Mouse (Mus musculus): ENCODE data around the gene Pigk. TPM values are rescaled to one million over a fixed set of nuclear protein-coding genes. Genes with fewer than 3 reads are reported as not detected.

Gene Pigk
- polyA plus RNA-seq, 1 experiment from 2014 or later, result 47.2 TPM

GRCm38 (mm10) chr3:152950299-152950698 is 236.4 kb downstream of the Pigk start:
- no peak overlapping the region for H3K27ac ChIP-seq (replicated peaks)
- no peaks in the 10 kb centered on the region for H3K36me3 ChIP-seq
- 0 out of 2 replicates have a peak, but pooled peaks cover 2% of the 10 kb centered on the region for H3K4me1 ChIP-seq
- H3K4me3 ChIP-seq (replicated peaks), result no peak overlapping the region
- no peak overlapping the region for H3K4me2 ChIP-seq
- no peak overlapping the region for H3K9ac ChIP-seq (replicated peaks)
- no peak for ATAC-seq (ENCODE audit: low FRiP score)
- H3K27me3 ChIP-seq (replicated peaks), result no peaks in the 10 kb centered on the region
- WGBS, result 96% methylated on average over 5 of the region's 5 CpGs
- H3K9me3 ChIP-seq (replicated peaks), result no peaks in the 10 kb centered on the region

DNA sequence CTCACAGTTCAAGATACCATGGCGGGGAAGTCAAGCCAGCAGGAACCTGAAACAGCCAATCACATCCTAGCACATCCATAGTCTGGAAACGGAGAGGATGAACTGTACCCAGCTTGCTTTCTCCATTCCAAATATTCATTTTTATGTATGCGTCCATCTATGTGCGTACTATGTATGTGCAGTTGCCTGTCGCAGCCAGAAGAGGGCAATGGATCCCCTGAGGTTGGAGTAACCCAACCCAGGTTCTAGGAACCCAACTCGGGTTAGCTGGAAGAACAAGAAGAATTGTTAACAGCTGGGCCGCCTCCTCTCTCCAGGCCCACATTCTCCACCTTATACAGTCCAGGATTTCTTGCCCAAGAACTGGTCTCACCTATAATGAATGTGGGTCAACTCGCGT is 237.0 kb downstream of the Pigk start:
- H3K4me3 ChIP-seq (replicated peaks), result no peak overlapping the region
- H3K4me1 ChIP-seq, result peaks cover 2% of the 10 kb centered on the region; the same call in 1 of the 2 replicates
- WGBS, result 94% methylated on average over 9 of the region's 9 CpGs
- ATAC-seq (ENCODE audit: low FRiP score), result no peak
- H3K27ac ChIP-seq (replicated peaks), result no peak overlapping the region
- H3K36me3 ChIP-seq, result no peaks in the 10 kb centered on the region
- no peaks in the 10 kb centered on the region for H3K9me3 ChIP-seq (replicated peaks)
- no peaks in the 10 kb centered on the region for H3K27me3 ChIP-seq (replicated peaks)
- H3K4me2 ChIP-seq, result no peak overlapping the region
- no peak overlapping the region for H3K9ac ChIP-seq (replicated peaks)

DNA sequence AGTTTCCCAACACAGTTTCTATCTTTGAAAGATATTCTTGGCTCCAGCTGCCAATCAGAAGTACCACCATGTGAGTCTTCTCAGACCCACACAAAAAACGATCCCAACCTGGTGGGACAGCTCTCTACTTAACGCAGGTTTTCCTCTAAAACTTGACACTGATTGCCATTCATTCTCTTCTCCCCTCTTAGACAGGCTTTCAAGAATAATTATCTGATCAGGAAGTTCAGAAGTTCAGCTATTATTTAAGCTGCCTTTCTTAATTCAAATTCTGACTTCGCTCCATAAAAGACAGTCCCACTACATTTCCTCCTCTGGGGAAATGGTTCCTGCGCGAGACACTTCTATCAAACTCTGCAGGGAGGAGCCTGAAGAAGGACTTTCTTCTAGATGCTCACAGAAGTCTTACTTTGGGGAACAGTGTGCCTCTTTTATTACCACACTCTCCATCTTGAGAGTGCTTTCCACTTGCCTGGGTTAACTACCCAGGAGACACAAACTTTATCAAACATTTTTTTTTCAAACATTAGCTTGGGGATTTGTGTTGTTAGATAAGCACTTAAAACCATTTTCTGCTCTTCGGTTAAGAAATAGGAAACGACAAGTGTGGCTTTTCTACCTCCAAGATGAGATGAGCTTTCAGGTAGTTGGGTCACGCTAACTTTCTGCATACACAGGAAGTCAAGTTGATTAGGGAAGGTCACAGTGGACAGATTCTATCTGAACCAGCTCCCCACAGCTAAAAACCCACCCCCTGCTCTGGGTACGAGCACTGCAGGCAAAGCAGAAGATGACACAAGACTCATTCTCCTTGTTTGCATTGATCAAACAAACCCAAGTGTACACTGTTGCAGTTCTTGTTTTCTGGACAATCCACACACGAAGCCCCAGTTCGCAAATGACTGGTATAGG is 238.0 kb downstream of the Pigk start:
- no peak overlapping the region for H3K27ac ChIP-seq (replicated peaks)
- no peaks in the 10 kb centered on the region for H3K36me3 ChIP-seq
- no peaks in the 10 kb centered on the region for H3K27me3 ChIP-seq (replicated peaks)
- H3K4me1 ChIP-seq, result peaks cover 2% of the 10 kb centered on the region; the same call in 1 of the 2 replicates
- 77% methylated on average over 11 of the region's 11 CpGs for WGBS
- H3K9me3 ChIP-seq (replicated peaks), result no peaks in the 10 kb centered on the region
- no peak overlapping the region for H3K4me3 ChIP-seq (replicated peaks)
- no peak for ATAC-seq (ENCODE audit: low FRiP score)
- no peak overlapping the region for H3K9ac ChIP-seq (replicated peaks)
- H3K4me2 ChIP-seq, result no peak overlapping the region

- 72% methylated on average over 5 of the region's 5 CpGs for WGBS
- H3K4me1 ChIP-seq, result peaks cover 15% of the 10 kb centered on the region
- H3K4me3 ChIP-seq (replicated peaks), result no peak overlapping the region
- no peaks in the 10 kb centered on the region for H3K36me3 ChIP-seq
- ATAC-seq (ENCODE audit: low FRiP score), result no peak
- no peaks in the 10 kb centered on the region for H3K9me3 ChIP-seq (replicated peaks)
- no peak overlapping the region for H3K4me2 ChIP-seq
- no peak overlapping the region for H3K9ac ChIP-seq (replicated peaks)
- H3K27ac ChIP-seq (replicated peaks), result no peak overlapping the region
- H3K27me3 ChIP-seq (replicated peaks), result no peaks in the 10 kb centered on the region
Measured at GRCm38 (mm10) chr3:152956038-152956437, 242.1 kb downstream of the Pigk start.

- WGBS, result 90% methylated on average over 4 of the region's 4 CpGs
Measured at GRCm38 (mm10) chr3:152956771-152957170, 242.9 kb downstream of the Pigk start.

GRCm38 (mm10) chr3:152958358-152959150 is 244.7 kb downstream of the Pigk start:
- Histone ChIP-seq H3K27me3 (replicated peaks) (no peaks in the 10 kb centered on the region), H3K9ac (replicated peaks) (no peak overlapping the region), H3K4me1 (peaks cover 18% of the 10 kb centered on the region), H3K4me2 (no peak overlapping the region), H3K36me3 (no peaks in the 10 kb centered on the region), H3K4me3 (replicated peaks) (no peak overlapping the region), H3K9me3 (replicated peaks) (no peaks in the 10 kb centered on the region), H3K27ac (replicated peaks) (no peak overlapping the region)
- no peak; the same call in 1 of the 2 replicates for ATAC-seq (ENCODE audit: low FRiP score)
- 68% methylated on average over 11 of the region's 11 CpGs for WGBS

More at GRCm38 (mm10) chr3:152956771-152957170, 242.9 kb downstream of the Pigk start:
- peaks cover 18% of the 10 kb centered on the region for H3K4me1 ChIP-seq
- no peak overlapping the region for H3K4me3 ChIP-seq (replicated peaks)
- H3K27ac ChIP-seq (replicated peaks), result no peak overlapping the region
- H3K9me3 ChIP-seq (replicated peaks), result no peaks in the 10 kb centered on the region
- no peak overlapping the region for H3K4me2 ChIP-seq
- ATAC-seq (ENCODE audit: low FRiP score), result no peak
- no peaks in the 10 kb centered on the region for H3K36me3 ChIP-seq
- no peak overlapping the region for H3K9ac ChIP-seq (replicated peaks)
- no peaks in the 10 kb centered on the region for H3K27me3 ChIP-seq (replicated peaks)

GRCm38 (mm10) chr3:152961855-152962376 is 248.0 kb downstream of the Pigk start:
- no peak overlapping the region for H3K9ac ChIP-seq (replicated peaks)
- H3K36me3 ChIP-seq, result no peaks in the 10 kb centered on the region
- 86% methylated on average over 10 of the region's 10 CpGs for WGBS
- no peak overlapping the region for H3K27ac ChIP-seq (replicated peaks)
- H3K27me3 ChIP-seq (replicated peaks), result no peaks in the 10 kb centered on the region
- no peak overlapping the region for H3K4me2 ChIP-seq
- H3K4me3 ChIP-seq (replicated peaks), result no peak overlapping the region
- no peaks in the 10 kb centered on the region for H3K9me3 ChIP-seq (replicated peaks)
- peaks cover 16% of the 10 kb centered on the region for H3K4me1 ChIP-seq
- no peak for ATAC-seq (ENCODE audit: low FRiP score)

DNA sequence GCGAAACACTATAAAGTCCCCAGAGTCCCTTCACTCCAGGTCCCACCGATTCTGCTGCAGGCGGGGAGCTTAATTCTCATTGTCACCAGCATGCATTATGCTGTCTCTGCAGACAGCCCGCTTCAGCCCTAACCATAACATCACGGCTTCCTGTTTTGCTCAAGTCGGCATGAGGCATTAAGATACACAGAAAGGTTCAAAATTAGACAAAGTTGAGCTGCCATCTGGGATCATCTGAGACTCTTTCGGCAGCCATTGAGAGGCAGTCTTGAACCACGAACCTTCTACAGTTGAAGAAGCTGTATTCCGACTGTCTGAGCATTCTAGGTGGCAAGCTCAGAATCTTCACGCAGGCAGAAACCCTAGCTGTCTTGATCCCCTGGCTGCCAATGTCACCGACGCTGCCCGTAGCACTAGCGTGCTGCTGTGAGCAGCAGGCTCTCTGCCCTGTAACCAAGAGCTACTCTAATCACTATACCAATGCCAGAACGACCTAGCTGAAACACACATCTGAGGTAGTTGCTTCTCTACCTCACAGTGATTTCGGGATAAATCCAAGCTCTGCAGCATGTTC is 256.0 kb downstream of the Pigk start:
- Histone ChIP-seq H3K9ac (replicated peaks) (no peak overlapping the region), H3K27ac (replicated peaks) (peak overlapping the region; percentile 28; the same call in 1 of the 2 replicates)

DNA sequence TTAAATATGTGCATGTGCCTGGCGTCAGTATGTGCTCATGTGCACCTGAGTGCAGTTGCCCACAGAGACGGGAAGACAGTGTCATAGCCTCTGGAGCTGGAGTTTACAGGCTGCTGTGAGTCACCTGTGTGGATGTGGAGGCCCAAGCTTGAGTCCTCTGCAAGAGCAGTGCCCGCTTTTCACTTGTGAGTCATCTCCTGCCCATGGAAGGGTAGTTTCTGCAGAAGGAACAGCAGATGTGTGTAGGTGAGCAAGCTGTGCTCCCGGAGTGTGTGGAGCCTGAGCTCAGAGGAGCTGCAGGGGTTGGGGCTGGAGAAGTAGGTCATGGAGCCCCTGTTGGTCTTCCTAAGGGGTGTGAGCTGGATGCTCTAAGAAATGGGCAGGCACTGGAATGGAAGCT is 257.5 kb downstream of the Pigk start:
- Histone ChIP-seq H3K9me3 (replicated peaks) (no peaks in the 10 kb centered on the region), H3K27me3 (replicated peaks) (no peaks in the 10 kb centered on the region), H3K4me1 (peaks cover 13% of the 10 kb centered on the region), H3K4me2 (no peak overlapping the region), H3K36me3 (no peaks in the 10 kb centered on the region), H3K4me3 (replicated peaks) (no peak overlapping the region), H3K27ac (replicated peaks) (no peak overlapping the region), H3K9ac (replicated peaks) (no peak overlapping the region)
- 78% methylated on average over 4 of the region's 4 CpGs for WGBS
- ATAC-seq (ENCODE audit: low FRiP score), result no peak

More for the DNA sequence above, 256.0 kb downstream of the Pigk start:
- H3K4me2 ChIP-seq, result no peak overlapping the region
- peaks cover 13% of the 10 kb centered on the region for H3K4me1 ChIP-seq
- WGBS, result 55% methylated on average over 16 of the region's 16 CpGs
- H3K27me3 ChIP-seq (replicated peaks), result no peaks in the 10 kb centered on the region
- H3K4me3 ChIP-seq (replicated peaks), result no peak overlapping the region
- H3K9me3 ChIP-seq (replicated peaks), result no peaks in the 10 kb centered on the region
- no peak for ATAC-seq (ENCODE audit: low FRiP score)
- no peaks in the 10 kb centered on the region for H3K36me3 ChIP-seq

DNA sequence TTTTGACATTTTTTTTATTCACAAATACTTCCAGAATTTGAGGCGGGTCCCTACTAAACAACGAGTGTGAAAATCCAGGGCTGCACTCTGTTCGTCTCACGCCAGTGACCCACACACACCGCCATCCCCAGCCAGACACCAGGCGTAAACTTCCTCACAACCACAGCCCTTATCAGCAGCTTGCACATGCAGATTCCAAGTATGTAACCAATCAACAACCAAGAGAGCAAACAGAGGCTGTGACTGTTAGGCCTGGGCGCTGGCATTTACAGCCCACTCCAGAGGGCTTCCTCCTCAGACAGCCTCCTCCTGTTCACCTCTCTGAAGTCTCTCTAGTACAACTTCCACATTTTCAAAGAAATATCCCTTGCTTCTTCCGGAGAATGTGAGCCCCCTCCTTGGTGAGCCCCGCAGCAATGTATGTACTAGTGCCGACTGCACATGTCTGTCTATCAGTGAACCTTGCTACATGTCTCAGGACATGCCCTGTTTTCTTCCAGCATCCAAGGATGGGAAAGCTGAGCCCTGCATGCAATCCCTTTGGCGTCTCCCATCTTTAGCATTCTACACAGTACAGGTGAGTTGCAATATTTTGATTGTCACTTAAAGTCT is 265.7 kb downstream of the Pigk start:
- H3K36me3 ChIP-seq, result no peaks in the 10 kb centered on the region
- H3K4me3 ChIP-seq (replicated peaks), result peak overlapping the region; percentile 60
- peak overlapping the region; percentile 87 for H3K4me2 ChIP-seq
- 75% methylated on average over 11 of the region's 11 CpGs for WGBS
- 0 out of 2 replicates have a peak, but pooled peaks cover 8% of the 10 kb centered on the region for H3K27me3 ChIP-seq (replicated peaks)
- H3K4me1 ChIP-seq, result peaks cover 38% of the 10 kb centered on the region
- H3K27ac ChIP-seq (replicated peaks), result no peak overlapping the region; the same call in 1 of the 2 replicates
- no peaks in the 10 kb centered on the region for H3K9me3 ChIP-seq (replicated peaks)
- H3K9ac ChIP-seq (replicated peaks), result peak overlapping the region; percentile 38
- no peak for ATAC-seq (ENCODE audit: low FRiP score)

- Histone ChIP-seq H3K4me1 (peaks cover 38% of the 10 kb centered on the region), H3K4me3 (replicated peaks) (peak overlapping the region; percentile 60), H3K36me3 (no peaks in the 10 kb centered on the region), H3K4me2 (peak overlapping the region; percentile 87), H3K27ac (replicated peaks) (peak overlapping the region; percentile 72), H3K9me3 (replicated peaks) (no peaks in the 10 kb centered on the region), H3K9ac (replicated peaks) (peak overlapping the region; percentile 52), H3K27me3 (replicated peaks) (0 out of 2 replicates have a peak, but pooled peaks cover 8% of the 10 kb centered on the region)
- 10% methylated on average over 6 of the region's 6 CpGs for WGBS
- 0 out of 2 replicates have a peak, but pooled peaks have one; percentile 32 for ATAC-seq (ENCODE audit: low FRiP score)
Measured at GRCm38 (mm10) chr3:152980431-152980830, 266.5 kb downstream of the Pigk start.

All from neural tube, embryonic 15.5 days (tissue).